Mouse (Mus musculus): ENCODE data around the gene Tmprss5. TPM values are rescaled to one million over a fixed set of nuclear protein-coding genes. Genes with fewer than 3 reads are reported as not detected.

The Tmprss5 gene
- total RNA-seq, 2 experiments from 2014 or later: 0.24 to 0.82 TPM

Other genes starting within 250 kb of the Tmprss5 start
- 100 to 1,000 TPM; 102 to 134 TPM for gene Zbtb16, start 245.0 kb upstream of the Tmprss5 start, total RNA-seq (2021)
- gene Htr3a, start 170.2 kb upstream of the Tmprss5 start, total RNA-seq (2021): not detected
- not detected for gene Htr3b, start 116.3 kb upstream of the Tmprss5 start, total RNA-seq (2021)
- 10 to 100 TPM; 63.8 to 92.9 TPM for gene Usp28, start 95.9 kb upstream of the Tmprss5 start, total RNA-seq (2021)
- 1 to 10 TPM; 8.0 to 8.3 TPM for gene Zw10, start 25.6 kb upstream of the Tmprss5 start, total RNA-seq (2021)
- not detected for gene Gm4894, start 169.3 kb downstream of the Tmprss5 start, total RNA-seq (2021)

All from gastrocnemius, postnatal 25 days (tissue).